Mouse (Mus musculus): ENCODE measurements around the gene Dock7.
"Not testable (repeated sequence)": the region's sequence is repeated elsewhere in the genome, so short reads cannot be mapped to it uniquely, and the experiment has no call there.

- not testable (repeated sequence) for TF ChIP-seq POLR2A (IDR thresholded peaks at IDR 0.05; ENCODE audit: borderline replicate concordance, insufficient read depth, low read length); CTCF (IDR thresholded peaks at IDR 0.05; ENCODE audit: borderline replicate concordance, insufficient read depth, low read depth, low read length)
Measured at GRCm38 (mm10) chr4:98978288-98978687, 142.4 kb downstream of the Dock7 start.
